Mouse (Mus musculus): Measurements from ENCODE around the gene Nfkbid. TPM values are rescaled to one million over a fixed set of nuclear protein-coding genes. Genes with fewer than 3 reads are reported as not detected.
"Not testable (repeated sequence)": the region's sequence is repeated elsewhere in the genome, so short reads cannot be mapped to it uniquely, and the experiment has no call there.

The Nfkbid gene
- polyA plus RNA-seq, 1 experiment from 2014 or later = 1.2 TPM

DNA sequence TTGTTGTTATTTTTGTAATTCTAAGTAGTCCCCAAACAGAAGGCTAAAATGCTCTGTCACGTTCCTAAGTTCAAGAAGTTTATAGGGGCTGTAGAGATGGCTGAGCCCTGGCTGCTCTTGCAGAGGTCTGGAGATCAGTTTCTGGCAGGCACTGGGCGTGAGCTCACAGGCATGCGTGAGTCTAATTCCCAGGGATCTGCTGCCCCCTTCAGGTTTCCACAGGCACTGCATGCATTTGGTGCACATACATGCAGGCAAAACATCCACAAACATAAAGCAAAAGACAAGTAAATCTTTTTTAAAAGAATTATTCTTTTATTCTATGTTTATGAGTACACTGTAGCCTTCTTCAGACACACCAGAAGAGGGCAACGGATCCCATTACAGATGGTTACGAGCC lies 50.9 kb downstream of the Nfkbid start:
- H3K4me3 ChIP-seq (ENCODE audit: low read depth, low read length) = no peak overlapping the region
- H3K9me3 ChIP-seq (replicated peaks; ENCODE audit: control insufficient read depth, low read length) = no peaks in the 10 kb centered on the region
- H3K4me2 ChIP-seq (ENCODE audit: low read length) = no peak overlapping the region
- H3K9ac ChIP-seq (ENCODE audit: low read length) = no peak overlapping the region
- no peaks in the 10 kb centered on the region for H3K36me3 ChIP-seq (ENCODE audit: control insufficient read depth, insufficient read depth, low read length)
- DNase-seq (ENCODE audit: low spot score) (peak; percentile 51), ATAC-seq (no peak)
- no peaks in the 10 kb centered on the region for H3K4me1 ChIP-seq (ENCODE audit: control insufficient read depth, insufficient read depth, low read length)
- no peak overlapping the region for H3K27ac ChIP-seq (ENCODE audit: low read depth, low read length)
- 40% methylated on average over 5 of the region's 5 CpGs for WGBS
- H3K27me3 ChIP-seq (replicated peaks; ENCODE audit: control insufficient read depth, insufficient read depth, low read length) = peaks cover 11% of the 10 kb centered on the region

DNA sequence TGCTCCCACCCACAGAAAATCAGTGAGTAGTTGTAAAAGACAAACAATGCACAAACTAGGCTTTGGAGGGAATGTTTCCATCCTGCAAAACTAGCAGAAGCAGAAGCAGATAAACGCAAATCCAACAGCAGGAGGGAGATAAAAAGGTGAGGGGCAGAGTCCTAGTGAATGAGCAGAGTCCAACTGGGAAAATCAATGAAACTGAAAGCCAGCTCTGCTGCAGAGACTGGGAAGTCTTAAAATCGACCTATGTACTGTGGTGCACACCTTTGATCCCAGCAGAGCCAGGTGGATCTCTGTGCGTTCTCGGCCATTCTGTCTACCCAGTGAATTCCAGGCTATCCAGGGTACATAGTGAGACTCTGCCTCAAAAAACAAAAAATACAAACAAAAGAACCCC lies 53.5 kb downstream of the Nfkbid start:
- no peak overlapping the region for H3K4me3 ChIP-seq (ENCODE audit: low read depth, low read length)
- H3K4me1 ChIP-seq (ENCODE audit: control insufficient read depth, insufficient read depth, low read length) = no peaks in the 10 kb centered on the region
- H3K4me2 ChIP-seq (ENCODE audit: low read length) = no peak overlapping the region
- 0 out of 2 replicates have a peak, but pooled peaks cover 3% of the 10 kb centered on the region for H3K27me3 ChIP-seq (replicated peaks; ENCODE audit: control insufficient read depth, insufficient read depth, low read length)
- ATAC-seq (no peak), DNase-seq (ENCODE audit: low spot score) (no peak)
- WGBS = 74% methylated on average over 4 of the region's 4 CpGs
- no peak overlapping the region for H3K27ac ChIP-seq (ENCODE audit: low read depth, low read length)
- no peak overlapping the region for H3K9ac ChIP-seq (ENCODE audit: low read length)
- no peaks in the 10 kb centered on the region for H3K36me3 ChIP-seq (ENCODE audit: control insufficient read depth, insufficient read depth, low read length)
- H3K9me3 ChIP-seq (replicated peaks; ENCODE audit: control insufficient read depth, low read length) = no peaks in the 10 kb centered on the region

DNA sequence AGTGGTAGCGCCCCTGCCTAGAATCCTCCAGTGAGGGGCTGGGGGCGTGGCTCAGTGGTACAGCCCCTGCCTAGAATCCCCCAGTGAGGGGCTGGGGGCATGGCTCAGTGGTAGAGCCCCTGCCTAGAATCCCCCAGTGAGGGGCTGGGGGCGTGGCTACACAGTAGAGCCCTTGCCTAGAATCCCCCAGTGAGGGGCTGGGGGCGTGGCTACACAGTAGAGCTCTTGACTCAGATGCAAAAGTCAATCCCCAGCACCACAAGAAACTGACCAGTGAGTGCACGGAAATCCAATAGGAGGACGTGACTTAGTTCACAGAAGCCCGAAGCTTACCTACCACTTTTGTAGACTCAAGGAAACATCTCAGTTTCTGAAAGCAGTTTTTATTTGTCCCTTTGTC lies 54.6 kb downstream of the Nfkbid start:
- not testable (repeated sequence) for H3K4me3 ChIP-seq (ENCODE audit: low read depth, low read length); H3K9me3 ChIP-seq (replicated peaks; ENCODE audit: control insufficient read depth, low read length); H3K27ac ChIP-seq (ENCODE audit: low read depth, low read length); H3K4me2 ChIP-seq (ENCODE audit: low read length); H3K27me3 ChIP-seq (replicated peaks; ENCODE audit: control insufficient read depth, insufficient read depth, low read length); H3K4me1 ChIP-seq (ENCODE audit: control insufficient read depth, insufficient read depth, low read length); DNase-seq (ENCODE audit: low spot score); H3K36me3 ChIP-seq (ENCODE audit: control insufficient read depth, insufficient read depth, low read length); ATAC-seq; H3K9ac ChIP-seq (ENCODE audit: low read length)
- 88% methylated on average over 6 of the region's 7 CpGs for WGBS

DNA sequence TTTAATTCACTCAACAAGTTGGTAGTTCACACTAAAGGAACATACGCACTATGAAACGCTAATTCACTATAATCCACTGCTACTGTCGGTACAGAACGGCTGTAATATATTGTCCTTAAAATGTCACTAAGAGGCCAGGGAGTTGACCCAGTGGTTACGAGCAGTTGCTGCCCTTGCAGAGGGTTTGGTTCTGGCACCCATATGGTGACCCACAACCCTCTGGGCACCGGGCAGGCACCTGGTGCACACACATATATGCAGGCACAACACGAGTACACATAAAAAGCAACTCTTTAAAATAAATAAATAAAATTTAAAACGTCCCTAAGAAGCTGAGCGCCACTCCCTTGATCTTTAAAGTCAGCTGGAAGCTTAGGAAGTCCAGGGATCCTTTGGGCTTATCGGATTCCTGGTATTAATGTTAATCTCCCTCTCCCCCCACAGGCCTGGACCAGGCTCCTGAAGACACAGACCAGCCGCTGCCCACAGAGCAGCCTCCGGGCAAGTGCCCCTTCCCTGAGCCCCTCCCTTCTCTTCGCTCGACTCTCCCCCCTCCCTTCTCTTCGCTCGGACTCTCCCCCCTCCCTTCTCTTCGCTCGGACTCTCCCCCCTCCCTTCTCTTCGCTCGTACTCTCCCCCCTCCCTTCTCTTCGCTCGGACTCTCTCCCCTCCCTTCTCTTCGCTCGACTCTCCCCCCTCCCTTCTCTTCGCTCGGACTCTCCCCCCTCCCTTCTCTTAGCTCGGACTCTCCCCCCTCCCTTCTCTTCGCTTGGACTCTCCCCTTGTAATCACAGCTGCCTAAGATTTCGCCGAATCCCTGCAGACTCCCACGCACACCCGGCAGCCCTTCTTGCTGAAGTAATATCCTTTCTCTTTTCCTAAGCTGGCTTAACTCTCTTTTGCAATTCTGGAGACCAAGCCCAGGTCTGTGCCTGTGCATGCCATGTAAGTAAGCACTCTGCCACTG lies 56.2 kb downstream of the Nfkbid start:
- H3K9ac ChIP-seq (ENCODE audit: low read length) = peak overlapping the region; percentile 13

More for the DNA sequence above, 56.2 kb downstream of the Nfkbid start:
- 0 out of 2 replicates have a peak, but pooled peaks cover 3% of the 10 kb centered on the region for H3K27me3 ChIP-seq (replicated peaks; ENCODE audit: control insufficient read depth, insufficient read depth, low read length)
- H3K4me2 ChIP-seq (ENCODE audit: low read length) = peak overlapping the region; percentile 45
- H3K9me3 ChIP-seq (replicated peaks; ENCODE audit: control insufficient read depth, low read length) = no peaks in the 10 kb centered on the region
- H3K4me1 ChIP-seq (ENCODE audit: control insufficient read depth, insufficient read depth, low read length) = no peaks in the 10 kb centered on the region
- ATAC-seq = peak; percentile 48; the same call in 1 of the 2 replicates
- H3K36me3 ChIP-seq (ENCODE audit: control insufficient read depth, insufficient read depth, low read length) = no peaks in the 10 kb centered on the region
- no peak overlapping the region for H3K27ac ChIP-seq (ENCODE audit: low read depth, low read length)
- peak overlapping the region; percentile 14 for H3K4me3 ChIP-seq (ENCODE audit: low read depth, low read length)
- WGBS = 13% methylated on average over 26 of the region's 32 CpGs
- peak; percentile 64 for DNase-seq (ENCODE audit: low spot score)

Other genes with a start within 250 kb of the Nfkbid start
- 4.8 and 5.5 TPM in 2 replicates for gene Cox7a1, start 237.6 kb upstream of the Nfkbid start, polyA plus RNA-seq (2014; fragmentation: Nextera tagmentation; extraction: Ambion mirVana)
- gene Capns1, start 222.9 kb upstream of the Nfkbid start, polyA plus RNA-seq (2014; fragmentation: Nextera tagmentation; extraction: Ambion mirVana) = 50.8 and 56.9 TPM in 2 replicates
- gene Polr2i, start 189.8 kb upstream of the Nfkbid start, polyA plus RNA-seq (2014; fragmentation: Nextera tagmentation; extraction: Ambion mirVana) = 191 and 256 TPM in 2 replicates
- 376 and 384 TPM in 2 replicates for gene Tbcb, start 189.5 kb upstream of the Nfkbid start, polyA plus RNA-seq (2014; fragmentation: Nextera tagmentation; extraction: Ambion mirVana)
- gene Ovol3, start 186.0 kb upstream of the Nfkbid start, polyA plus RNA-seq (2014; fragmentation: Nextera tagmentation; extraction: Ambion mirVana) = not detected in 2 replicates
- 0.27 and 0.32 TPM in 2 replicates for gene Thap8, start 141.6 kb upstream of the Nfkbid start, polyA plus RNA-seq (2014; fragmentation: Nextera tagmentation; extraction: Ambion mirVana)
- gene Wdr62, start 141.3 kb upstream of the Nfkbid start, polyA plus RNA-seq (2014; fragmentation: Nextera tagmentation; extraction: Ambion mirVana) = 5.6 and 5.8 TPM in 2 replicates
- 142 and 174 TPM in 2 replicates for gene Clip3, start 130.0 kb upstream of the Nfkbid start, polyA plus RNA-seq (2014; fragmentation: Nextera tagmentation; extraction: Ambion mirVana)
- 102 and 118 TPM in 2 replicates for gene Alkbh6, start 113.0 kb upstream of the Nfkbid start, polyA plus RNA-seq (2014; fragmentation: Nextera tagmentation; extraction: Ambion mirVana)
- gene Syne4, start 106.9 kb upstream of the Nfkbid start, polyA plus RNA-seq (2014; fragmentation: Nextera tagmentation; extraction: Ambion mirVana) = 3.6 and 3.7 TPM in 2 replicates
- gene E130208F15Rik, start 100.0 kb upstream of the Nfkbid start, polyA plus RNA-seq (2014; fragmentation: Nextera tagmentation; extraction: Ambion mirVana) = not detected in 2 replicates
- 18.7 and 23.8 TPM in 2 replicates for gene Sdhaf1, start 97.8 kb upstream of the Nfkbid start, polyA plus RNA-seq (2014; fragmentation: Nextera tagmentation; extraction: Ambion mirVana)
- 8.8 and 10.3 TPM in 2 replicates for gene Lrfn3, start 59.0 kb upstream of the Nfkbid start, polyA plus RNA-seq (2014; fragmentation: Nextera tagmentation; extraction: Ambion mirVana)
- 31.1 and 31.3 TPM in 2 replicates for gene Tyrobp, start 8.0 kb upstream of the Nfkbid start, polyA plus RNA-seq (2014; fragmentation: Nextera tagmentation; extraction: Ambion mirVana)
- gene Hcst, start 1.9 kb upstream of the Nfkbid start, polyA plus RNA-seq (2014; fragmentation: Nextera tagmentation; extraction: Ambion mirVana) = 0.61 TPM in 1 of 2 replicates, not detected in the other
- gene Aplp1, start 23.8 kb downstream of the Nfkbid start, polyA plus RNA-seq (2014; fragmentation: Nextera tagmentation; extraction: Ambion mirVana) = 467 and 579 TPM in 2 replicates
- 0.65 and 0.79 TPM in 2 replicates for gene Kirrel2, start 36.0 kb downstream of the Nfkbid start, polyA plus RNA-seq (2014; fragmentation: Nextera tagmentation; extraction: Ambion mirVana)
- gene Nphs1, start 36.6 kb downstream of the Nfkbid start, polyA plus RNA-seq (2014; fragmentation: Nextera tagmentation; extraction: Ambion mirVana) = 0.10 TPM in 1 of 2 replicates, not detected in the other
- gene Prodh2, start 71.9 kb downstream of the Nfkbid start, polyA plus RNA-seq (2014; fragmentation: Nextera tagmentation; extraction: Ambion mirVana) = not detected in 2 replicates
- 63.5 and 98.4 TPM in 2 replicates for gene Arhgap33, start 113.3 kb downstream of the Nfkbid start, polyA plus RNA-seq (2014; fragmentation: Nextera tagmentation; extraction: Ambion mirVana)
- 8.6 and 10.1 TPM in 2 replicates for gene Hspb6, start 130.4 kb downstream of the Nfkbid start, polyA plus RNA-seq (2014; fragmentation: Nextera tagmentation; extraction: Ambion mirVana)
- gene Proser3, start 130.6 kb downstream of the Nfkbid start, polyA plus RNA-seq (2014; fragmentation: Nextera tagmentation; extraction: Ambion mirVana) = 6.2 and 7.1 TPM in 2 replicates
- gene Lin37, start 138.1 kb downstream of the Nfkbid start, polyA plus RNA-seq (2014; fragmentation: Nextera tagmentation; extraction: Ambion mirVana) = 47.6 and 59.0 TPM in 2 replicates
- 132 and 135 TPM in 2 replicates for gene U2af1l4, start 141.6 kb downstream of the Nfkbid start, polyA plus RNA-seq (2014; fragmentation: Nextera tagmentation; extraction: Ambion mirVana)
- gene Gm49396, start 141.6 kb downstream of the Nfkbid start, polyA plus RNA-seq (2014; fragmentation: Nextera tagmentation; extraction: Ambion mirVana) = 7.0 and 10.7 TPM in 2 replicates
- 121 and 143 TPM in 2 replicates for gene Psenen, start 141.9 kb downstream of the Nfkbid start, polyA plus RNA-seq (2014; fragmentation: Nextera tagmentation; extraction: Ambion mirVana)
- 1.7 and 6.4 TPM in 2 replicates for gene Igflr1, start 143.7 kb downstream of the Nfkbid start, polyA plus RNA-seq (2014; fragmentation: Nextera tagmentation; extraction: Ambion mirVana)
- gene Kmt2b, start 167.0 kb downstream of the Nfkbid start, polyA plus RNA-seq (2014; fragmentation: Nextera tagmentation; extraction: Ambion mirVana) = 8.7 and 9.6 TPM in 2 replicates
- 0.12 and 0.34 TPM in 2 replicates for gene Zbtb32, start 177.2 kb downstream of the Nfkbid start, polyA plus RNA-seq (2014; fragmentation: Nextera tagmentation; extraction: Ambion mirVana)
- gene Upk1a, start 191.1 kb downstream of the Nfkbid start, polyA plus RNA-seq (2014; fragmentation: Nextera tagmentation; extraction: Ambion mirVana) = 0.20 and 0.25 TPM in 2 replicates
- 909 and 1,141 TPM in 2 replicates for gene Cox6b1, start 204.4 kb downstream of the Nfkbid start, polyA plus RNA-seq (2014; fragmentation: Nextera tagmentation; extraction: Ambion mirVana)
- gene Etv2, start 214.1 kb downstream of the Nfkbid start, polyA plus RNA-seq (2014; fragmentation: Nextera tagmentation; extraction: Ambion mirVana) = not detected in 2 replicates
- gene Rbm42, start 228.6 kb downstream of the Nfkbid start, polyA plus RNA-seq (2014; fragmentation: Nextera tagmentation; extraction: Ambion mirVana) = 120 and 133 TPM in 2 replicates
- 32.9 and 35.8 TPM in 2 replicates for gene Haus5, start 243.3 kb downstream of the Nfkbid start, polyA plus RNA-seq (2014; fragmentation: Nextera tagmentation; extraction: Ambion mirVana)
- gene Pmis2, start 249.9 kb downstream of the Nfkbid start, polyA plus RNA-seq (2014; fragmentation: Nextera tagmentation; extraction: Ambion mirVana) = not detected in 2 replicates

Measured in forebrain, embryonic 14.5 days (tissue).